Mouse (Mus musculus) heart, embryonic 16.5 days (tissue): ENCODE data around the gene Muc3. TPM values are rescaled to one million over a fixed set of nuclear protein-coding genes. Genes with fewer than 3 reads are reported as not detected.

ENCODE experiments used
- ATAC-seq: fragments of 200-750 bp; cut with Nextera tagmentation; replicated peaks from 2 replicates; pipeline ENCODE4 v1.8.0; 2017; ENCODE audit warnings: moderate number of reproducible peaks; ENCODE audit not compliant: insufficient read depth, low FRiP score; ENCODE audit errors: extremely low read depth
- H3K27ac ChIP-seq: fragments of 300-500 bp; sonication (generic); 2 replicates; pipeline ENCODE4 v1.5.1; 2014; ENCODE audit warnings: mild to moderate bottlenecking, low read length, control low read depth, moderate library complexity
- H3K27me3 ChIP-seq: fragments of 300-500 bp; sonication (generic); 2 replicates; pipeline ENCODE4 v1.6.1; 2014; ENCODE audit warnings: low read length, mixed read lengths; ENCODE audit not compliant: control insufficient read depth, insufficient read depth
- H3K36me3 ChIP-seq: fragments of 300-500 bp; sonication (generic); 2 replicates; pipeline ENCODE4 v1.6.1; 2014; ENCODE audit not compliant: control insufficient read depth, insufficient read depth
- H3K4me1 ChIP-seq: fragments of 300-500 bp; sonication (generic); 2 replicates; pipeline ENCODE4 v1.6.1; 2014; ENCODE audit warnings: low read length, mixed read lengths; ENCODE audit not compliant: control insufficient read depth, insufficient read depth
- H3K4me2 ChIP-seq: fragments of 300-500 bp; sonication (generic); 2 replicates; pipeline ENCODE4 v1.6.1; 2014; ENCODE audit warnings: low read depth, mild to moderate bottlenecking, control low read depth, low read length
- H3K4me3 ChIP-seq: fragments of 300-500 bp; sonication (generic); 2 replicates; pipeline ENCODE4 v1.5.1; 2014; ENCODE audit warnings: mild to moderate bottlenecking, control low read depth, low read length
- H3K9ac ChIP-seq: fragments of 300-500 bp; sonication (generic); 2 replicates; pipeline ENCODE4 v1.6.1; 2014; ENCODE audit warnings: low read length, control low read depth
- H3K9me3 ChIP-seq: fragments of 300-500 bp; sonication (generic); replicated peaks from 2 replicates; pipeline ENCODE4 v1.6.1; 2016; ENCODE audit warnings: low read length; ENCODE audit not compliant: control insufficient read depth
- WGBS: fragments of 180-500 bp; shearing (Covaris S2); extraction: QIAGEN DNeasy Blood & Tissue Kit; methylation state at CpG from one replicate; pipeline ENCODE4 v1.1.7; 2014; 5-methylcytosine and 5-hydroxymethylcytosine counted together
- polyA plus RNA-seq: library from polyadenylated mRNA; unstranded; fragments of >200 nt; fragmentation: Nextera tagmentation; extraction: Ambion mirVana; gene quantifications from 2 replicates; pipeline ENCODE4 v1.2.1, GENCODE M21; 2015

The Muc3 gene
- polyA plus RNA-seq, 1 experiment from 2014 or later = 3.5 TPM

- ATAC-seq = no peak
- H3K4me1 ChIP-seq = peaks cover 12% of the 10 kb centered on the region
- H3K36me3 ChIP-seq = peaks cover 26% of the 10 kb centered on the region
- H3K9ac ChIP-seq = no peak overlapping the region
- 86% methylated on average over 2 of the region's 2 CpGs for WGBS
- H3K27ac ChIP-seq = no peak overlapping the region
- H3K27me3 ChIP-seq = no peaks in the 10 kb centered on the region
- no peak overlapping the region for H3K4me3 ChIP-seq
- H3K9me3 ChIP-seq = no peaks in the 10 kb centered on the region
- no peak overlapping the region for H3K4me2 ChIP-seq
Observed at GRCm38 (mm10) chr5:137116987-137117386, 32.1 kb downstream of the Muc3 start.

- peak within 1 kb of the TSS; percentile 77 for H3K27ac ChIP-seq
- H3K4me3 ChIP-seq = peak within 1 kb of the TSS; percentile 76
- H3K4me2 ChIP-seq = peak within 1 kb of the TSS; percentile 68
- ATAC-seq = peak; percentile 83
- peaks cover 12% of the 10 kb centered on the region for H3K4me1 ChIP-seq
- peaks cover 28% of the 10 kb centered on the region for H3K36me3 ChIP-seq
- H3K9ac ChIP-seq = peak within 1 kb of the TSS; percentile 81
- 4% methylated on average over 29 of the region's 29 CpGs for WGBS
- no peaks in the 10 kb centered on the region for H3K9me3 ChIP-seq
- no peaks in the 10 kb centered on the region for H3K27me3 ChIP-seq
Observed at GRCm38 (mm10) chr5:137115866-137116847, 33.0 kb downstream of the Muc3 start, which contains the start of gene Trim56. TSS of gene Trim56 (minus strand) at chr5:137116209.

- peak overlapping the region; percentile 81; the same call in 1 of the 2 replicates for H3K9ac ChIP-seq
- peak overlapping the region; percentile 77 for H3K27ac ChIP-seq
- H3K4me3 ChIP-seq = peak overlapping the region; percentile 76
- H3K27me3 ChIP-seq = no peaks in the 10 kb centered on the region
- no peak for ATAC-seq
- H3K9me3 ChIP-seq = no peaks in the 10 kb centered on the region
- peak overlapping the region; percentile 68 for H3K4me2 ChIP-seq
- peaks cover 32% of the 10 kb centered on the region for H3K36me3 ChIP-seq
- WGBS = 71% methylated on average over 9 of the region's 9 CpGs
- H3K4me1 ChIP-seq = peaks cover 12% of the 10 kb centered on the region
Observed at GRCm38 (mm10) chr5:137114891-137115561, 34.1 kb downstream of the Muc3 start.

GRCm38 (mm10) chr5:137111542-137112408, 37.3 kb downstream of the Muc3 start:
- ATAC-seq = no peak
- Histone ChIP-seq H3K4me2 (no peak overlapping the region), H3K4me1 (peaks cover 12% of the 10 kb centered on the region), H3K27ac (no peak overlapping the region), H3K4me3 (no peak overlapping the region), H3K36me3 (peaks cover 32% of the 10 kb centered on the region), H3K27me3 (no peaks in the 10 kb centered on the region), H3K9me3 (no peaks in the 10 kb centered on the region), H3K9ac (no peak overlapping the region)
- WGBS = 74% methylated on average over 5 of the region's 5 CpGs

GRCm38 (mm10) chr5:137110863-137111262, 38.3 kb downstream of the Muc3 start:
- no peak overlapping the region for H3K27ac ChIP-seq
- ATAC-seq = no peak
- H3K36me3 ChIP-seq = peaks cover 32% of the 10 kb centered on the region
- 90% methylated on average over 12 of the region's 12 CpGs for WGBS
- H3K9me3 ChIP-seq = no peaks in the 10 kb centered on the region
- no peak overlapping the region for H3K4me2 ChIP-seq
- H3K9ac ChIP-seq = no peak overlapping the region
- peaks cover 12% of the 10 kb centered on the region for H3K4me1 ChIP-seq
- H3K27me3 ChIP-seq = no peaks in the 10 kb centered on the region
- no peak overlapping the region for H3K4me3 ChIP-seq

- H3K4me2 ChIP-seq = no peak overlapping the region
- H3K27ac ChIP-seq = no peak overlapping the region
- H3K9me3 ChIP-seq = no peaks in the 10 kb centered on the region
- peaks cover 7% of the 10 kb centered on the region for H3K4me1 ChIP-seq
- no peak overlapping the region for H3K4me3 ChIP-seq
- no peak for ATAC-seq
- H3K27me3 ChIP-seq = no peaks in the 10 kb centered on the region
- H3K36me3 ChIP-seq = peaks cover 32% of the 10 kb centered on the region
- no peak overlapping the region for H3K9ac ChIP-seq
- 48% methylated on average over 25 of the region's 25 CpGs for WGBS
Observed at GRCm38 (mm10) chr5:137109941-137110593, 39.1 kb downstream of the Muc3 start.

- WGBS = 50% methylated on average over 6 of the region's 6 CpGs
- H3K9ac ChIP-seq = no peak overlapping the region
- no peak overlapping the region for H3K27ac ChIP-seq
- no peaks in the 10 kb centered on the region for H3K27me3 ChIP-seq
- no peak for ATAC-seq
- H3K4me1 ChIP-seq = peaks cover 7% of the 10 kb centered on the region
- no peaks in the 10 kb centered on the region for H3K9me3 ChIP-seq
- peaks cover 15% of the 10 kb centered on the region for H3K36me3 ChIP-seq
- no peak overlapping the region for H3K4me3 ChIP-seq
- H3K4me2 ChIP-seq = no peak overlapping the region
Observed at GRCm38 (mm10) chr5:137108111-137108510, 41.0 kb downstream of the Muc3 start.

- no peak for ATAC-seq
- 83% methylated on average over 8 of the region's 8 CpGs for WGBS
- Histone ChIP-seq H3K27ac (no peak overlapping the region), H3K9me3 (no peaks in the 10 kb centered on the region), H3K9ac (no peak overlapping the region), H3K4me3 (no peak overlapping the region), H3K4me1 (peaks cover 10% of the 10 kb centered on the region), H3K4me2 (no peak overlapping the region), H3K36me3 (peaks cover 11% of the 10 kb centered on the region; the same call in 1 of the 2 replicates), H3K27me3 (no peaks in the 10 kb centered on the region)
Observed at GRCm38 (mm10) chr5:137107670-137108069, 41.5 kb downstream of the Muc3 start.
